Mouse (Mus musculus) heart, embryonic 15.5 days (tissue): ENCODE measurements around the gene Adamts7. TPM values are rescaled to one million over a fixed set of nuclear protein-coding genes. Genes with fewer than 3 reads are reported as not detected.

Experiments
- ATAC-seq: fragments of 200-750 bp; cut with Nextera tagmentation; replicated peaks from 2 replicates; pipeline ENCODE4 v1.8.0; 2017; ENCODE audit warnings: low read depth, moderate TSS enrichment; ENCODE audit not compliant: insufficient number of reproducible peaks, insufficient read depth, low FRiP score
- H3K27ac ChIP-seq: fragments of 300-500 bp; sonication (generic); 2 replicates; pipeline ENCODE4 v1.5.1; 2015; ENCODE audit warnings: mild to moderate bottlenecking, inconsistent platforms
- H3K27me3 ChIP-seq: fragments of 300-500 bp; sonication (generic); 2 replicates; pipeline ENCODE4 v1.6.1; 2015; ENCODE audit warnings: inconsistent platforms
- H3K36me3 ChIP-seq: fragments of 300-500 bp; sonication (generic); 2 replicates; pipeline ENCODE4 v1.6.1; 2015; ENCODE audit warnings: mild to moderate bottlenecking, inconsistent platforms
- H3K4me1 ChIP-seq: fragments of 300-500 bp; sonication (generic); replicated peaks from 2 replicates; pipeline ENCODE4 v1.6.1; 2015; ENCODE audit warnings: inconsistent platforms
- H3K4me2 ChIP-seq: fragments of 300-500 bp; sonication (generic); 2 replicates; pipeline ENCODE4 v1.6.1; 2015; ENCODE audit warnings: inconsistent platforms, mild to moderate bottlenecking, moderate library complexity
- H3K4me3 ChIP-seq: fragments of 300-500 bp; sonication (generic); 2 replicates; pipeline ENCODE4 v1.5.1; 2015; ENCODE audit warnings: mild to moderate bottlenecking, inconsistent platforms
- H3K9ac ChIP-seq: fragments of 300-500 bp; sonication (generic); 2 replicates; pipeline ENCODE4 v1.6.1; 2015; ENCODE audit warnings: mild to moderate bottlenecking, inconsistent platforms
- H3K9me3 ChIP-seq: fragments of 300-500 bp; sonication (generic); replicated peaks from 2 replicates; pipeline ENCODE4 v1.6.1; 2016; ENCODE audit warnings: inconsistent platforms
- WGBS: fragments of 180-500 bp; shearing (Covaris S2); methylation state at CpG from one replicate; pipeline ENCODE4 v1.1.7; 2015; ENCODE audit warnings: mixed read lengths; 5-methylcytosine and 5-hydroxymethylcytosine counted together
- polyA plus RNA-seq: library from polyadenylated mRNA; unstranded; fragments of >200 nt; fragmentation: Nextera tagmentation; extraction: Ambion mirVana; gene quantifications from 2 replicates; pipeline ENCODE4 v1.2.1, GENCODE M21; 2015

Adamts7 gene
- polyA plus RNA-seq, 1 experiment from 2014 or later = 8.9 TPM

GRCm38 (mm10) chr9:90181656-90182388, 19.0 kb downstream of the Adamts7 start:
- WGBS = 73% methylated on average over 6 of the region's 6 CpGs
- no peaks in the 10 kb centered on the region for H3K36me3 ChIP-seq
- H3K4me3 ChIP-seq = no peak overlapping the region
- no peaks in the 10 kb centered on the region for H3K27me3 ChIP-seq
- H3K4me2 ChIP-seq = no peak overlapping the region
- H3K9ac ChIP-seq = no peak overlapping the region
- no peaks in the 10 kb centered on the region for H3K9me3 ChIP-seq
- peaks cover 50% of the 10 kb centered on the region for H3K4me1 ChIP-seq
- peak overlapping the region; percentile 84 for H3K27ac ChIP-seq
- no peak for ATAC-seq

- Histone ChIP-seq H3K9ac (no peak overlapping the region), H3K27me3 (no peaks in the 10 kb centered on the region), H3K4me3 (no peak overlapping the region), H3K36me3 (no peaks in the 10 kb centered on the region), H3K27ac (peak overlapping the region; percentile 84), H3K4me1 (peaks cover 50% of the 10 kb centered on the region), H3K4me2 (no peak overlapping the region), H3K9me3 (no peaks in the 10 kb centered on the region)
- WGBS = 41% methylated on average over 18 of the region's 18 CpGs
- peak; percentile 19 for ATAC-seq
These were observed 20.0 kb downstream of the Adamts7 start for GRCm38 (mm10) chr9:90182636-90183421.

- WGBS = 60% methylated on average over 3 of the region's 3 CpGs
- peak overlapping the region; percentile 84 for H3K27ac ChIP-seq
- H3K4me3 ChIP-seq = no peak overlapping the region
- ATAC-seq = 0 out of 2 replicates have a peak, but pooled peaks have one; percentile 1
- no peak overlapping the region for H3K9ac ChIP-seq
- H3K27me3 ChIP-seq = no peaks in the 10 kb centered on the region
- no peaks in the 10 kb centered on the region for H3K9me3 ChIP-seq
- H3K4me1 ChIP-seq = peaks cover 54% of the 10 kb centered on the region
- no peaks in the 10 kb centered on the region for H3K36me3 ChIP-seq
- H3K4me2 ChIP-seq = no peak overlapping the region
These were observed 20.7 kb downstream of the Adamts7 start for GRCm38 (mm10) chr9:90183550-90183949.

- peak; percentile 38; the same call in 1 of the 2 replicates for ATAC-seq
- Histone ChIP-seq H3K36me3 (no peaks in the 10 kb centered on the region), H3K9ac (no peak overlapping the region), H3K4me1 (peaks cover 60% of the 10 kb centered on the region), H3K9me3 (no peaks in the 10 kb centered on the region), H3K27me3 (no peaks in the 10 kb centered on the region), H3K4me2 (peak overlapping the region; percentile 3; the same call in 1 of the 2 replicates), H3K27ac (peak overlapping the region; percentile 84), H3K4me3 (no peak overlapping the region)
- 20% methylated on average over 8 of the region's 8 CpGs for WGBS
These were observed 21.2 kb downstream of the Adamts7 start for GRCm38 (mm10) chr9:90184116-90184515.

GRCm38 (mm10) chr9:90185356-90185910, 22.6 kb downstream of the Adamts7 start:
- Histone ChIP-seq H3K4me1 (peaks cover 71% of the 10 kb centered on the region), H3K9me3 (no peaks in the 10 kb centered on the region), H3K4me3 (no peak overlapping the region), H3K27me3 (no peaks in the 10 kb centered on the region), H3K9ac (no peak overlapping the region), H3K36me3 (no peaks in the 10 kb centered on the region), H3K27ac (no peak overlapping the region), H3K4me2 (no peak overlapping the region)
- WGBS = 79% methylated on average over 8 of the region's 8 CpGs
- ATAC-seq = no peak

- ATAC-seq = no peak
- Histone ChIP-seq H3K4me3 (no peak overlapping the region), H3K9me3 (no peaks in the 10 kb centered on the region), H3K27ac (peak overlapping the region; percentile 76), H3K36me3 (no peaks in the 10 kb centered on the region; the same call in 1 of the 2 replicates), H3K4me2 (0 out of 2 replicates have a peak overlapping the region, but pooled peaks have one; percentile 14), H3K27me3 (no peaks in the 10 kb centered on the region), H3K9ac (no peak overlapping the region), H3K4me1 (peaks cover 48% of the 10 kb centered on the region)
- 40% methylated on average over 4 of the region's 4 CpGs for WGBS
These were observed 26.0 kb downstream of the Adamts7 start for GRCm38 (mm10) chr9:90188893-90189292.

- no peaks in the 10 kb centered on the region for H3K9me3 ChIP-seq
- H3K27me3 ChIP-seq = no peaks in the 10 kb centered on the region
- ATAC-seq = peak; percentile 14; the same call in 1 of the 2 replicates
- peak overlapping the region; percentile 76 for H3K27ac ChIP-seq
- no peak overlapping the region for H3K4me3 ChIP-seq
- H3K36me3 ChIP-seq = no peaks in the 10 kb centered on the region; the same call in 1 of the 2 replicates
- peaks cover 43% of the 10 kb centered on the region for H3K4me1 ChIP-seq
- 45% methylated on average over 5 of the region's 5 CpGs for WGBS
- peak overlapping the region; percentile 14; the same call in 1 of the 2 replicates for H3K4me2 ChIP-seq
- no peak overlapping the region for H3K9ac ChIP-seq
These were observed 26.5 kb downstream of the Adamts7 start for GRCm38 (mm10) chr9:90189391-90189790.

- no peak overlapping the region for H3K9ac ChIP-seq
- 75% methylated on average over 10 of the region's 10 CpGs for WGBS
- H3K36me3 ChIP-seq = no peaks in the 10 kb centered on the region; the same call in 1 of the 2 replicates
- H3K4me3 ChIP-seq = no peak overlapping the region
- H3K4me1 ChIP-seq = peaks cover 32% of the 10 kb centered on the region
- H3K9me3 ChIP-seq = no peaks in the 10 kb centered on the region
- H3K4me2 ChIP-seq = no peak overlapping the region
- no peaks in the 10 kb centered on the region for H3K27me3 ChIP-seq
- H3K27ac ChIP-seq = no peak overlapping the region
- no peak for ATAC-seq
These were observed 32.1 kb downstream of the Adamts7 start for GRCm38 (mm10) chr9:90195000-90195399.

GRCm38 (mm10) chr9:90196262-90196661, 33.4 kb downstream of the Adamts7 start:
- Histone ChIP-seq H3K4me1 (peaks cover 30% of the 10 kb centered on the region), H3K27me3 (no peaks in the 10 kb centered on the region), H3K4me3 (no peak overlapping the region), H3K4me2 (no peak overlapping the region), H3K9me3 (no peaks in the 10 kb centered on the region), H3K9ac (no peak overlapping the region), H3K27ac (no peak overlapping the region), H3K36me3 (no peaks in the 10 kb centered on the region; the same call in 1 of the 2 replicates)
- WGBS = 65% methylated on average over 7 of the region's 7 CpGs
- no peak for ATAC-seq

- H3K27ac ChIP-seq = no peak overlapping the region
- H3K9me3 ChIP-seq = no peaks in the 10 kb centered on the region
- H3K4me2 ChIP-seq = no peak overlapping the region
- H3K27me3 ChIP-seq = no peaks in the 10 kb centered on the region
- no peaks in the 10 kb centered on the region; the same call in 1 of the 2 replicates for H3K36me3 ChIP-seq
- H3K4me1 ChIP-seq = peaks cover 30% of the 10 kb centered on the region
- ATAC-seq = no peak
- H3K4me3 ChIP-seq = no peak overlapping the region
- WGBS = 78% methylated on average over 7 of the region's 7 CpGs
- no peak overlapping the region for H3K9ac ChIP-seq
These were observed 34.3 kb downstream of the Adamts7 start for GRCm38 (mm10) chr9:90197116-90197665.

GRCm38 (mm10) chr9:90197866-90198383, 35.1 kb downstream of the Adamts7 start:
- no peak for ATAC-seq
- H3K36me3 ChIP-seq = no peaks in the 10 kb centered on the region
- H3K4me2 ChIP-seq = peak overlapping the region; percentile 51
- H3K9ac ChIP-seq = no peak overlapping the region
- H3K4me1 ChIP-seq = peaks cover 30% of the 10 kb centered on the region
- H3K27me3 ChIP-seq = no peaks in the 10 kb centered on the region
- peak overlapping the region; percentile 95 for H3K27ac ChIP-seq
- no peak overlapping the region for H3K4me3 ChIP-seq
- no peaks in the 10 kb centered on the region for H3K9me3 ChIP-seq
- 65% methylated on average over 7 of the region's 7 CpGs for WGBS
